Mouse (Mus musculus): ENCODE measurements around the gene Ssbp2. TPM values are rescaled to one million over a fixed set of nuclear protein-coding genes. Genes with fewer than 3 reads are reported as not detected.

The Ssbp2 gene
- 25.4 and 30.5 TPM in 2 replicates for total RNA-seq (2021)
- long read RNA-seq, transcript Ssbp2-201 (17 exons, 3,957 nt), result major isoform, 14 of 22 reads
- long read RNA-seq, partial matches to known transcripts, result 3 of 22 reads
- long read RNA-seq, other reads (novel, unspliced or antisense), result 2 of 22 reads

DNA sequence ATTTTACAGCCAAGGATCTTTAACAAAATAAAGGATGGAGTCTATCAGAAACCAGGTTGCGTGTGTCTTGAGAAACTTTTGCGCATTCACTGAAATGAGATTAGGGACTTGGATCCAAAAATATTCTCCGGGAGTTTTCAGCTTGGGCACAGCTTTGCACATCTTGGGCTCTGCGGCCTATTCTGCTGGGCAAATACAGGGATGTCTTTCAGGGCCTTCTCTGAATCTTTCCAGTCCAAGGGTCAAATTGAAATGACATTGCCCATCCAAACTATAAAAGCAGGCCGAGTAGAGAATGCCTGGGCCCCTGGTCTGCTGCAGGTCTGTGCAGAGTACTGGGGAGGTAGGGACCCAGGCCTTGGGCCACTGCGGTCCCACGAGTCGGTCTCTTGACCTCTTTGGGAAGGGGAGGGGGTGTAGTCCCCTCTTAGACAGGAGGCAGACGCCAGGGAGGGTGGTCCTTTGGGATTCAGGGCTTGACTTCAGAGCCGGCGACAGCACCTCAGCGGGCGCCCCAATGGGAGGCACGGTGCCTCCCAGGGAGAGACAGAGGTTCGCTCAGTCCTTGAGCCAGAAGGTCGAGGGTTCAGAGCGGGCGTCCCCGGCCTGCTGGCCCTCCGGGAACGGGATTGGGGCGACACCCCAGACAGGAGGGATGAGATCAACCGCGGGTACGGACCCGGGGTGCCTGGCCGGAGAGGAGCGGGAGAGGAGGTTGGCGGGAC lies at the start of gene Ssbp2:
Gene Ssbp2 (plus strand): TSS at position 388 of the 725 bp plus-strand sequence.
- no peak for DNase-seq

DNA sequence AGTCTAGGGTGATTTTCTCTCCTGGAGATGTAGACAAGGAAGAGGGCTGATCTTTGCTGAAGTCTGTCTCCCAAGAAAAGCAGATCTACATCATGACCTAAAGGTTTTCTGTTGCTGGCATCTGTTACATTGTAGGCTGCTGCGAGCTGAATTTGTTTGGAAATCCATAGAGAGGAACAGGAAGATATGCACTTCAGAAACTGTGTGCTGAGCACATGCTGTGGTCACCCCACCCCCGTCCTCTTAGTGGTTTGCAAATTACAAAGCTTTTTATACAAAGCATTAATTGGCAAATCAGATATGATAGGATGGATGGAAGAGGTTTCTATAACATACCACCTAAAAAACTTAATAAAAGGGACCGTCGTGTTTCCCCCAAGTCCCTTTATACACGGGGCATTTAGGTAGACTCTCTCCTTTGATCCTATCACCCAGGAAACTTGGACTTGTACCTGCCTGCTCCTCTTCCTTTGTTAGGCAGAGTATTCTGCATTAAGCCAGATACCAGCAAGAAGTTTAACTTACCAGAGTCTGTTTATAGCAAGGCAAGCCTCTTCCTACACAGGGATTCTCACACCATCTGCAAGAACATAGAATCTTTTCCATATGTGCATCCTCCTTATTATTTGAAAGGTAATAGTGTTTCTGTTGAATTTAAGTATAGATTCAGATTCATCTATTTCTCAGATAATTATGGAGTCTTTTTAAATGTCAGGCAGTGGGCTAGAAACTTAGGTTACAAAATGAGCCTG lies 46.2 kb upstream of the Ssbp2 start:
- no peak for DNase-seq

DNA sequence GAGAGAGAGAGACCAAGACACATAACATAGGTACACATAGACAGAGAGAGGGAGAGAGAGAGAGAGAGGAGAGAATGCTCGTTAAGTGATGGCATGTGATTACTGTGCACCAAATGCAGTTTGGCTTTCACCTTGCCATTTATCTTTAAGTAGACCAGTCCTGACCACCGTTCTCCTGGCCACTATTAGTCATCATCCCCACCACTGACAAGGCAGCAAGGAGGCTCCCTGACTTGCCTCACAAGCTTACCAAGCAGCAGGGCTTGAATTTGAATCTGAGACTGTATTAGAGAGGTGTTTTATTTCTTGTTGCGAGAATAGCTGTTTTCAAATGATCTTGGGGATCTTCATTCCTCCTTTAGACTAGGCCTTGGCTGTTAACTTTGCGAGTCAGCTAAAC lies 44.2 kb upstream of the Ssbp2 start:
- no peak for DNase-seq

DNA sequence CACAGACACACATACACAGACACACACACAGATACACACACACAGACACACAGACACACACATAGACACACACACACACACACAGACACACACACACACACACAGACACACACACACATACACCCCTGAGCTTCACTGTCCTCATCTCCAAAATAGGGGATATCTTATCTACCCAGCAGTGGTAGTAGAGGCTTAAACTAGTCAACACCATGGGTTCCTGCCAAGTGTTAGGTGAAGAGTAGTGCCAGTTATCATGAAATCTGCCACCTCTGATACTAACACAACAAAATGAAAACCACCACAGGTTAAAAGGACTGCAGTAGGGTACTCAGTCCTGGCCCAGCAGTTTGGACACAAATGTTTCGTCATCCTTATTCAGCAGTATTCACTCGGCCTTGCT lies 43.4 kb upstream of the Ssbp2 start:
- no peak for DNase-seq

DNA sequence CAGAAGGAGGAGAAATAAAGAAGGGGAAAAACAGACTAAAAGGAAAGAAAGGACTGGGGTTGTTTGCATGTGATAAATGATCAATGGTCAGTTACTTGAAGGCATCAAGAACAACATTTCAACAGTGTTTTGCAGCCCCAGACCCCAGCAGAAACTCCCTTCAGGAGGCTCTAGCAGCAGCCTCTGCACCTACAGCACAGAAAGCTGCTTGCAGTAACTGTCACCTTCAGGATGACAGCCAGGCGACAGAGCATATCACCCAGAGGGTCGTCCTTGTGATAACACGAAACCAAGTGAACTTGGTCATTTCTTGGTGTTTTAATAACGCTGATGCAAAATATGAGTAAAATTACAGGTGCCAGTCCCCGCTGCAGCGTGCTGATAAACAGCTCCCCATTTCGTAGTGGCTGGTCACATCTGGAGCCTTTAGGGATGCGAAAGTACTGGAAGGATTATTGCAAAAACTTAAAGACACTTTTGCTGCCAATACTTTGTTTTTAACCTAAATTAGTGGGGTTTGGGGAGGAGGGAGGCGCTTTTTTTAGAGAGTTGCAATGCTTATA lies 38.6 kb upstream of the Ssbp2 start:
- DNase-seq, result peak; percentile 69

DNA sequence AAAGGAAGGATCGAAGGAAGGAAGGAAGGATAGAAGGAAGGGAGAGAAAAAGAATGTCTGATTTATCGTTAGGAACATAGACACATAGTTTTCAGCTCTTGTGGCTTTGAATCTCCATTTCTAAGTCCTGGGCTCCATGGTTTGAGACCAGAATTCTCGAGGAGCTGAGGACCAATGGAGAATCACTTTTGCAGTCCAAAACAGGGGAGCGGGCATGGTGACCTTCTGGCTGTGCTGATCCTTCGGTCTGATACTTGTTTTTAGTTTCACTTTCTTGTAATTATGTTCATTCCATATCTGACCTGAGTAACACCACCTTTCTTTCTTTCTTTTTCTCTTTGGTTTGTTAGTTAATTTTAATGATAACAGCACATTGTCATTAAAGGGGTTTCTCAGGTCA lies 29.2 kb upstream of the Ssbp2 start:
- DNase-seq, result no peak

DNA sequence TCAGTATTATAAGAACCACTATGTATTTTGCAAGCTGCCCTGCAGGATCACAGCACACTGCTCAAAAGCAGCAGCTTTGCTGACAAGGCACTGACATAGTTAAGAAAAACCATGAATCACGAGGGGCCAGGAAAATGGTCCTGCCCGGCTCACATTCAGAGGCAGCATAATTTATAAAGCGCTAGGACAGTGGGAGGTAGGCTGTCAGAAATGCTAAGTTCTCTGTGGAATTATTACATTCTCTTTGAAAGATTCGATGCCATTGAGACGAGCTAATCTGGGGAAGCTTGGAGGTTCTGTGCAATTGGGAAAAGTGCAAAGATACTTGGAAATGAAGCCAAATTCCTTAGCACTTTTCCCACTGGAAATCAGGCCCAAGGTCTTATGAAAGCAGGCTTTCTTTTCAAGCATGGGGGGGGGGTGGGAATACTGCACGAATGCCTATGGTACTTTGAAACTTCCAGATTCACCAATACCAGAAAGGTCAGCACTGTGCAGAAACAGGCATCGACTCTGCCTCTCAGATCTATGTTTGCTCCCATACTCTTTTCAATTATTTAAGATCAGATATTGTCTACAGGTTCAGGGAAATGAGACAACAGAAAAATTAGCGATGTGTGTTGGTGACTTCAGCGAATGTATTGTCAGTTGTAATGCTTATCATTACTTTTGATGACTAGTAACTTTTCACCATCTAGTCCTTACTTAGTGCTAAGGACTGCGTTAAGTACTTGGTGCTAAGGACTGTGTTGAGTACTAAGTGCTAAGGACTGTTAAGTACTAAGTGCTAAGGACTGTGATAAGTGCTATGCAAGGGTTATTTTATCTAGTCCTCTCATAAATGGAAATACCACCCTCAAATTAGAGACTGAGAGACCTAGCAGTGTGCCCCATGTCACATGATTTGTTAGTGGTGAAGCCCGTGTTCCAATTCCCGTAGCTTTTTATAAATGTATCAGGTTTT lies 28.4 kb upstream of the Ssbp2 start:
- no peak for DNase-seq

DNA sequence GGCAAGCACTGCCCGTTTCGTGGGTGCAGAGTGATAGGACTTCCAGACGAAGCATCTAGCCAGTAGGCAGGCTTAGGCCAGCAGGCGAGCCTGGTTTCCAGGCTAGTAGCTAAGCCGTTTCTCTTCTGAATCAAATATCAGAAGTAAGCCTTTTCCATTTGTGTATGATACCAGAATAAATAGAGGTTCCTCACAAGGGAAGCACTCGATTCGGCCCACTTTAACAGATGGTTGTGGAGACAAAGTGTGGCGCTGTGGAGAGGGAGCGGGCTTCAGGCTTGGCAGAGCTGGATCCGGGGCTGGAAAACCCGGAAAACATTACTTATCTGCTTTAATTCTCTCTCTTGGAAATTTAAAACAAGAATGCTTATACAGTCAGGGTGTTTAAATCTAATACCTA lies 27.1 kb upstream of the Ssbp2 start:
- DNase-seq, result no peak

DNA sequence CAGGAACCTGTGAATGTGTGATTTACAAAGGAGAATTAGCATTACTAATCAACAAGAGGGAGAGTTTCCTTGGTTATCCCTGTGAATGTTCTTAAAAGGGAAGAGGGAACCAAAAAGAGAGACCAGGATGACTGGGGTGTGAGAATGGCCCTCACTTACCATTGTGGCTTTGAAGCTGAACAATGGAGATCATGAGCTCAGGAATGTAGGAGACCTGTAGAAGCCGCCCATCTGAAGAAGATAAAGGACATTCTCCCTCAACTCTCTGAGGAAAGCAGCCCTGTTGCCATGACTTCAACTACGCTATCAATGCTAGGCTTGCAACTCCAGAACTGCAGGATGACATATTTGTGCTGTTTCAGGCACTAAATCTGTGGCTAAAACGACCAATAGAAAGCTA lies 22.2 kb upstream of the Ssbp2 start:
- no peak for DNase-seq

DNA sequence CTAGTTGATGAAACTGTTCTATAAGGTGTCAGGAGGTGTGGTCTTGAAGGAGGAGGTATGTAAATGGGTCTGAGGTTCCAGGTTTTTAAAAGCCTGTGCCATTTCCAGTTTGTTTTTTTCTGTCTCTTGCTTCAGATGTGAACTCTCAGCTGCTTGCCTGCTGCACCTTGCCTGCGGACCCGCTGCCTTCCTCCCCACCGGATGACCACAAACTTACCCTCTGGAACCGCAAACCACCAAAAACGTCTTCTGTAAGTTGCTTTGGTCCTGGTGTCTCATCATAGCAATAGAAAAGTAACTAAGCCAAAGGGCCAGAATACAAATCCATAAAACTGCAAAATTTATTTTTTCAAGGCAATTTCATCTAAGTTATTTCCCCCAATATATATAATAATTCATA lies 18.6 kb upstream of the Ssbp2 start:
- DNase-seq, result no peak

DNA sequence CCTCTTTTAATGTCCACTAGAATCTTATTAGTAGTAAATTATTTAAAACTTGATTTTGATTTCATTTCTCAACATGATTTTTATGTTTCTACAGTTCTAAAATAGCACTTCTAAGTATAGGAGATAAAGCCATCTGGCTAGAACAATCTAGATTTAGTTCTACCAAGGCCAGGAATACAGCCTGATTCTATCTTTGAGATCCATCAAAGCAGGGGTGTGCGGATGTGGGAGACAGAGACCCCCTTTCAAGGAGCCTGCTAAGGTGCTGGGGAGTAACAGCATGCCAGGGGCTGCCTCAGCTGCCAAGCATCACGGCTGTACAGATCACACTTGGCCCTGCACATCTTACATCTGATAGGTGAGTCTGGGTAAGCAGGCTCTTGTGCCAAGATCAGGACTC lies 13.4 kb upstream of the Ssbp2 start:
- DNase-seq, result no peak

DNA sequence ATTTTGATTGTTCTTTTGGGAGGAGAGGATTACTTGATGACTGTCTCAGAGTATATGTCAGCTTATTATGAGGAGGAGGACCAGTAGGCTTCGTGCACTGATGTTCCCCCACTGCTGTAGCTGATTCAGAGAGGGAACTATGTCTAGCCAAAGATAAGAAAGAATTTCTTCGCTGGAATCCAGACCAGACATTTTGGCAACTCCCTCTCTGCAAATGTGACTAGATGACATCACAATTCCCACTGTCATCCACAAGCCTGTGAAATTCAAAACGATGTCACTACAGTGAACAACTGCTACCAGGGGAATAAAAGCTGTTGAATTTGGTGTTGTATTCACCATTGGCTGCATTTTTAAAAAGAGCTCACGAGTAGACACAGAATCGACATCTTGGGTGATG lies 11.1 kb upstream of the Ssbp2 start:
- DNase-seq, result no peak

DNA sequence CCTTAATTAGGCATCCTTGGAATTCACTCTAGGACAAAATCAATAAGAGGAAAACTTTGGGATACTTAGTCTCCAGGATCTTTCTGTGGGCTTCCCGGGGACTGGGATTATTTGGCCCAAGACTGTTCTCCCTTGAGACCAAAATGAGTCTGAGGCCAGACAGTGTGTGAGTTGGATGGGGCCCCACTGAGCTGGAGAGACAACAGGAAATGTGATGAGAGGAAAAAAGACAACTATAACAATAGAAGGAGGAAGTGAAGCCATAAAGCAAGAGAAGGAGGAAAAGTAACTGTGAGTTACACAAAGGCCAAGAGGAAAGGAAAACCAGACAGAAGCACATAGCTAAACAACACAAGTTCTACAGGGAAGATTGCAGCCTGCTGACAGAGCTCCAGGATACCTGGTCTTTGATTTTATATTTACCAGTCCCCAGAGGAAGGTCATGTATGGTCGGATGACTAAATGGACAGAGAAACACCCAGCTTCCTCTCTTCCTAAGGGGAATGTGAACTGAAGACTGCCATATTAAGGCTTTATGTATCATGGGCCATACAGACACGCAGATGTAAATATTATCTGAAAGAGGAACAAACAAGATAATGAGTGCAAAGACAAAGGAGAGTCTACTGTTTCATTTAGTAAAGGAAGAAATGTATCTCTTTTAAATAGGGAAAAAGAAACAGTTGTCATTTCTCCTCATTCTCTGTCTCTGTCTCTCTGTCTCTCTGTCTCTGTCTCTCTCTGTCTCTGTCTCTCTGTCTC lies 8.5 kb upstream of the Ssbp2 start:
- no peak for DNase-seq

DNA sequence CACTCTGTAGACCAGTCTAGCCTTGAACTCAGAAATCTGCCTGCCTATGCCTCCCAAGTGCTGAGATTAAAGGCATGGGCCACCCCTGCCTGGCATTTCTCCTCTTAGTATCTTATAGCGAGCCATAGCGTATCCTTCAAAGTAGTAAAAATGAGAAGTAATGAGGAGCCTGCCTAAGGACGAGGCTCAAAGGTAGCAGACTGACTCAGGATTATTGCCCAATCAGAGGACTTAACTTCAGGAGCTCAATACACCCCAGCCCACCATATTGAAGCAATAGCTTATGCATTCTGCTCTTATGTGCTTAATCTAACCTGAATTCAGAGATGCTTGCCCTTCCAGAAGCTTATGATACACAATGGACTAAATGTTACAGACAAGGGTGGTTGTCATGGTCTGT lies 7.8 kb upstream of the Ssbp2 start:
- DNase-seq, result no peak

DNA sequence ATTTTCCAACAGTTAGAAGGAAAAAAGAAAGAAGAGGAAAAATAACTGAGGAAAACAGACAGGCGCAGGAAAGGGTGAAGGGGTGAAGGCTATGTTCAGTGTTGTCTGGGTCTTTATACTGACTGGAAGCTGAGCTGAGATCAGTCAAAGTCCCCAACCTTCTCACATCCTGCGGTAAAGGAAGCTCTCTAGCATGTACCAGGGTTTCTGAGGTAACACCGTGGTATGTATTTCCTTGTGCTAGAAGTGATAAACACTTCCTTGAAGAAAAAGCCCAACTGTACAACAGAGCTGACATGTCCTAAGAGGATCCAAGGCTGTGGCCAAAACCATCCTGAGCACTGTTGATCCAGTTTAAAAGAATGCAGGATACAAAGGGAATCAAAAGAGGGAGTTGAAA lies 6.8 kb upstream of the Ssbp2 start:
- no peak for DNase-seq

DNA sequence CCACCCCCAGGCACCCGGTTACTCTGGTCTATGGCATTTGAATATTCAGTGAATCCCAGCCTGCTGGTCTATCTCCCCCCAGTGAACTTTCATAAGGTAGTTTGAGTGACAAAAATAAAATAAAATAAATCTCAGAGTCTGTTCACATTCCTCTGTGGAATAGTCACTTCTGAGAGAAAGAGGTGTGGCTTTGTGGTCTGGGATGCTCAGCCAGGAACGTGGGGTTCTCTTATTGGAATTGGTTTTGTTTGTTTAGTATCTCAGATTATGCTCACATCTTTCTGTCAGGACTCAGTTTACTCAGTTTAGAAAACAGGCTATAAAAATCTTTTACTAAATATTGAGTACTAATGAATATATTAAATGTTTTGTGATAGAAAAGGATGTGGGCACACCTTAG lies 4.0 kb upstream of the Ssbp2 start:
- no peak for DNase-seq

DNA sequence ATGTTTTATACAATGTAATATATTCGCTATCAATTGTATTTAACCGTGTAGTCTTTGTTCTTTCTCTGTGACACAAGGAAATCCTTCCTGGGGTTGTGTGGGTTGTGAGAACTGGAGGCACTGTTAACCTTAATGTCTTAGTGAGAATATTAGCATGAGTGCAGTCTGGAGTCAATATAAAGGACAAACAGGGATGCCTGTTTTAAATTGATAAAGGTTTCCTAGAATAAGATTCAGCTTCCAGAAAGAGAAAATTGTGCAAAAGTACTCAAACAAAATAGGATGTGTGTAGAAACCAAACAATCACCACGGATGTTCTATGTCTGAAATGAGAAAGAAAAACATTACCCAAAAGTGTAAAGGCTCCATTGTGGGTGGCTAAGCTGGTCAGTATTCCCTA lies 3.3 kb upstream of the Ssbp2 start:
- no peak for DNase-seq

DNA sequence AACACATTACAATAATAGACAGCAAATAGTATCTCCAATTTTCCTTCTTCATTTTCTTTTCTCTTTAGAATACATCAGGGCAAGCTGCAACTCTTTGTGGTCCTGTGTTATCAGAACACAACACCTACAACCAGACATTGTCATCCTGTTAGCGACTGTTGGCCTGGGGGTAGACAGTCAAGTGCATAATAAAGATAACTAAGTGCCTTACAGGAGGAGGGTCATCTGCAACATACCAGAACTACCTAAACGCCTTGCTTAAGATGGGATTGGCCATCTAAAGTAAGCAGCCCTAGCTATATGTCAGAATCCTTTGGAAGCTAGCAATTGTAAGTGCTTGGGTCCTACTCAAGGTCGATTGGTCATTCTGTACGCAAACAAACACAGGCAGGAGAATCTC lies 2.1 kb upstream of the Ssbp2 start:
- DNase-seq, result no peak

DNA sequence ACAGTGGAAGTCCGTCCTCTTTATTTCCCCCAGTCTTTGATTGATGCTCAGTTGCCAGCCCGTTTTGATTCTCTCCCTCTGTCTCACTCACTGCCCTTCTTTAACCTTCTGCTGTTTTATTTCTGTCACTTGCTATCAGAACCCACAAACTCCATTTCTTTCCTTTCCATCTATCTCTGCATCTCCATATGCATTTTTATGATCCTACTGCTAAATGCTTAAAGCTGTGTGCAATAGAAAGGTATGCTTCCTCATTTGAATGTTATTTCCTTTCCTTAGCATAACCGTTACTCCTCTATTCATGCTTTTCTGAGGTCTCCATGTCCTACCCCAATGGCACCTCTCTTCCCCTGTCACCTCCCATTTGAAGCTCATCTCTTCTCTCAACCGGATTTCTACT lies 594 bp upstream of the Ssbp2 start:
- DNase-seq, result no peak

DNA sequence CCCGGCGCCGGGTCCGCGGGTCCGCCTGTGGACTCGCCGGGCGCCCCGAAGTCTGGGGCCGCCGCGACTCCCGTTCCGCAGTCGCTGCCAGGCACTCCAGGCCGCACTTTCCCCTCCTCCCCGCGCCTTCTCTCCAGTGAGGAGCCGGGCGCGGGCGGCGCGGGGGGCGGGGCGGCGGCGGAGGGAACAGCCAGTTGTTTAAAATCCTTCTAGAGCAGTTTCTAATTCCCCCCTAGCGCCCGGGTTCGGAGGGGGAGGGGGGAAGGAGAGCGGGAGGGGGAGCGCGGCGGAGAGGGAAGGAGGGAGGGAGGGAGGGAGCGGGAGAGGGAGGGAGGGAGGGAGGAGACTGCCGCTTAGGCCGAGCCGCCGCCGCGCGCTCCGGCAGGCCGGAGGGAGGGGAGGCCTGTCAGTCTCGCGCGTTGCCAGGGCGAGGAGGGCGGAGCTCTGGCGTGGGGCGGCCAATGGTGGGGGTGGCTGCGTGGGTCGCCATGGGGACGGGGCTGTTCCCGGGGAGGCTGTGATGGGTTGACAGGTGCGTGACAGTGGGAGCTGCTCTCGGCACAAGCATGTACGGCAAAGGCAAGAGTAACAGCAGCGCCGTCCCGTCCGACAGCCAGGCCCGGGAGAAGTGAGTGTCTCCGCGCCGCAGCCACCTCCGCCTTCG lies 670 bp downstream of the Ssbp2 start:
- peak; percentile 99 for DNase-seq

DNA sequence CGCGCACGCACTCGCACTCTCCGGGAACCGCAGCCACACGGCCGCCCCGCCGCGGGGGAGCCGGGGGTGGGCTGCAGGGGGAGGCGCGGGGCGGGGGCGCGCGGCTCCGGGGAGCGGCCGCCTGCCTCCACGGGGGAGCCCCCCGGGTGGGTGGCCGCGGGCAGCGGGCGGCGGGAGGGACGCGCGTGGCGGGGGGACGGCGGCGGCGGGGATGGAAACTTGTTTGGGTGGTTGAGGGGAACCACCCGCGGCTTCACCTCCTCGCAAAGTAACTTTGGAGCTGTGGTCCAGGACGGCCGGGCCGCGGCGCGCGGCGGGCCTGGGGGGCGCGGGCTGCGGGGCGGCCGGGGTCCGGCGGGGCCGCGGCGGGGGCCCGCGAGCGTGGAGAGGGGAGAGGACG lies 1.2 kb downstream of the Ssbp2 start:
- DNase-seq, result no peak

All from adrenal gland, postnatal 25 days (tissue).